Mouse (Mus musculus): Measurements from ENCODE around the gene Rffl.

The Rffl gene

GRCm38 (mm10) chr11:82870173-82871030 is 608 bp downstream of the Rffl start:
- peak; percentile 33 to 45 for DNase-seq

- DNase-seq: no peak
These were observed 1.4 kb downstream of the Rffl start for GRCm38 (mm10) chr11:82869506-82870172.

- DNase-seq: no peak
These were observed 3.1 kb downstream of the Rffl start for GRCm38 (mm10) chr11:82867956-82868355.

- no peak for DNase-seq
These were observed 4.0 kb downstream of the Rffl start for GRCm38 (mm10) chr11:82866850-82867564.

GRCm38 (mm10) chr11:82865957-82866356 is 5.1 kb downstream of the Rffl start:
- no peak for DNase-seq

GRCm38 (mm10) chr11:82863488-82863931 is 7.5 kb downstream of the Rffl start:
- DNase-seq: no peak

- no peak for DNase-seq
These were observed 8.0 kb downstream of the Rffl start for GRCm38 (mm10) chr11:82863059-82863458.

GRCm38 (mm10) chr11:82862638-82863037 is 8.4 kb downstream of the Rffl start:
- DNase-seq: no peak

GRCm38 (mm10) chr11:82861558-82861957 is 9.5 kb downstream of the Rffl start:
- no peak for DNase-seq

GRCm38 (mm10) chr11:82860759-82861158 is 10.3 kb downstream of the Rffl start:
- no peak for DNase-seq

GRCm38 (mm10) chr11:82857307-82857848 is 13.6 kb downstream of the Rffl start:
- DNase-seq: no peak

GRCm38 (mm10) chr11:82856032-82856431 is 15.0 kb downstream of the Rffl start:
- DNase-seq: no peak

GRCm38 (mm10) chr11:82855327-82855973 is 15.6 kb downstream of the Rffl start:
- DNase-seq: no peak

- DNase-seq: no peak
These were observed 16.9 kb downstream of the Rffl start for GRCm38 (mm10) chr11:82854111-82854510.

- no peak for DNase-seq
These were observed 18.1 kb downstream of the Rffl start for GRCm38 (mm10) chr11:82852958-82853357.

- no peak for DNase-seq
These were observed 18.5 kb downstream of the Rffl start for GRCm38 (mm10) chr11:82852540-82852939.

- DNase-seq: no peak
These were observed 18.9 kb downstream of the Rffl start for GRCm38 (mm10) chr11:82852115-82852514.

GRCm38 (mm10) chr11:82850259-82850658 is 20.8 kb downstream of the Rffl start:
- no peak for DNase-seq

- no peak for DNase-seq
These were observed 23.4 kb downstream of the Rffl start for GRCm38 (mm10) chr11:82847571-82848000.

- DNase-seq: no peak
These were observed 24.1 kb downstream of the Rffl start for GRCm38 (mm10) chr11:82846938-82847337.

GRCm38 (mm10) chr11:82846079-82846436 is 25.0 kb downstream of the Rffl start:
- DNase-seq: no peak

- DNase-seq: peak; percentile 9 to 19
These were observed 25.5 kb downstream of the Rffl start for GRCm38 (mm10) chr11:82845415-82846078.

Measured in spleen, adult 18-20 months (tissue).